Mouse (Mus musculus): ENCODE results near the gene Gcnt2. TPM values are rescaled to one million over a fixed set of nuclear protein-coding genes. Genes with fewer than 3 reads are reported as not detected.
A peak's percentile ranks its signal among the peaks of the same experiment; 100 is the strongest.

The Gcnt2 gene
- polyA plus RNA-seq, 1 experiment from 2014 or later = 5.3 TPM

DNA sequence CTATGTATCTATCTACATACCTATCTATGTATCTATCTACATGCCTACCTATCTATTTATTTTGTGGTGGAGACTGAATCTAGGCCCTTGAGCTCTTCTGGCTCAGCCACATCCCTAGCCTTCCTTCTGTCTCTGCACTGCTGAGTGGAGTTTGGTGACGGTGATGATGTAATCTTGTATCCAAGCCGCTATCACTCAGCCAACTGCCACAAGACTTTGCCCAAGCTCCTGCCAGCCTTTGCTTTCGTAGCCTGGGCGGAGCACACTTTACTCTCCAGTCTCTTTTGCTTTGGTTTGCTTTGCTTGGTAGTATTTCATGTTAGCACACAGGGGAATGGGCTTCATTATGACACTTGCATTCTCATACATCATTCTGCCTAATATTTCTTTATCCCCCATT lies 11.7 kb upstream of the Gcnt2 start:
- 86% methylated on average over 4 of the region's 4 CpGs for WGBS
- no peaks in the 10 kb centered on the region for H3K9me3 ChIP-seq (ENCODE audit: control insufficient read depth, low read length)
- no peak overlapping the region for H3K4me3 ChIP-seq (ENCODE audit: low read length)
- H3K36me3 ChIP-seq (ENCODE audit: control insufficient read depth, insufficient read depth, low read length) = no peaks in the 10 kb centered on the region
- no peak overlapping the region for H3K4me2 ChIP-seq (ENCODE audit: low read length)
- no peaks in the 10 kb centered on the region for H3K27me3 ChIP-seq (replicated peaks; ENCODE audit: control insufficient read depth, insufficient read depth, low read length)
- no peak for ATAC-seq
- no peak overlapping the region for H3K27ac ChIP-seq (ENCODE audit: low read depth, low read length)
- H3K4me1 ChIP-seq (ENCODE audit: control insufficient read depth, insufficient read depth, low read depth, low read length) = no peaks in the 10 kb centered on the region
- no peak overlapping the region for H3K9ac ChIP-seq (ENCODE audit: low read depth, low read length)

DNA sequence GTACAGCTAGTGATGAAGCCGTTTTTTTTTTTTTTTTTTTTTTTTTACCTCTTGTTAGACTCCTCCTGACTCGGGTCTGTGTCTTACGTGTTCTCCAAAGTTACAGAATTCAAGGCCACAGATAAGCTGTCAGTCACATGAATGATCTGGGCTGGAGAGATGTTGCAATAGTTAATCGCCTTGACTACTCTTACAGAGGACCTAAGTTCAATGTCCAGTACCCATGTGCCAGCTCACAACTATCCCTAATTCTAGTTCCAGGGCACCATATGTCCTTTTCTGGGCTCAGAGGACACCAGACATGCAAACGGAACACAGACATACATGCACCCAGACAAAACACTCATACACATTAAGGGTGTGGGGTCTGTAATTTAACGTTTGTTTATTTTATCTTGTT lies 8.9 kb upstream of the Gcnt2 start:
- Histone ChIP-seq H3K4me3 (ENCODE audit: low read length) (no peak overlapping the region), H3K9me3 (ENCODE audit: control insufficient read depth, low read length) (no peaks in the 10 kb centered on the region), H3K27me3 (replicated peaks; ENCODE audit: control insufficient read depth, insufficient read depth, low read length) (no peaks in the 10 kb centered on the region), H3K4me2 (ENCODE audit: low read length) (no peak overlapping the region), H3K4me1 (ENCODE audit: control insufficient read depth, insufficient read depth, low read depth, low read length) (no peaks in the 10 kb centered on the region), H3K9ac (ENCODE audit: low read depth, low read length) (no peak overlapping the region), H3K36me3 (ENCODE audit: control insufficient read depth, insufficient read depth, low read length) (no peaks in the 10 kb centered on the region), H3K27ac (ENCODE audit: low read depth, low read length) (no peak overlapping the region)
- WGBS = 93% methylated on average over 6 of the region's 6 CpGs
- no peak for ATAC-seq

DNA sequence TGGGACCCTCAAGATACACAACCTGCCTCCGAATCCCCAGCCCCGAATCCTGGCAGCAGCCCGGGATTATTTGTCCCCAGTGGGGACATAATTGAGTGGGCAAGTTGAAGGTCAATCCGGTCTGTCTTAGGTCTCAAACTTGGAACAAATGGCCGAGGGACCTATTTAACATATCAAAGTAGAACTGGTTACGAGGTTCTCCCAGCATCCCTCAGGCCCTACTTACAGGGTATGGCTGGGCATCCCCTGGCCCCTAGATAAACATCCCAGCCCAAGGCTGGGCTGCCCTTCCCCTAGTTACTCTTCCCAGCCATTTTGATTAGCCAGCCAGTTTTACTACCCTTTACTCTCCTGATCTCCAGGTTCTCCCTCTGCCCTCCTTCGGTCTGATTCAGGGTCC lies 8.3 kb upstream of the Gcnt2 start:
- Histone ChIP-seq H3K9me3 (ENCODE audit: control insufficient read depth, low read length) (no peaks in the 10 kb centered on the region), H3K4me1 (ENCODE audit: control insufficient read depth, insufficient read depth, low read depth, low read length) (no peaks in the 10 kb centered on the region), H3K27me3 (replicated peaks; ENCODE audit: control insufficient read depth, insufficient read depth, low read length) (no peaks in the 10 kb centered on the region), H3K9ac (ENCODE audit: low read depth, low read length) (no peak overlapping the region), H3K4me2 (ENCODE audit: low read length) (no peak overlapping the region), H3K4me3 (ENCODE audit: low read length) (no peak overlapping the region), H3K27ac (ENCODE audit: low read depth, low read length) (no peak overlapping the region), H3K36me3 (ENCODE audit: control insufficient read depth, insufficient read depth, low read length) (no peaks in the 10 kb centered on the region)
- ATAC-seq = no peak
- WGBS = 77% methylated on average over 7 of the region's 7 CpGs

DNA sequence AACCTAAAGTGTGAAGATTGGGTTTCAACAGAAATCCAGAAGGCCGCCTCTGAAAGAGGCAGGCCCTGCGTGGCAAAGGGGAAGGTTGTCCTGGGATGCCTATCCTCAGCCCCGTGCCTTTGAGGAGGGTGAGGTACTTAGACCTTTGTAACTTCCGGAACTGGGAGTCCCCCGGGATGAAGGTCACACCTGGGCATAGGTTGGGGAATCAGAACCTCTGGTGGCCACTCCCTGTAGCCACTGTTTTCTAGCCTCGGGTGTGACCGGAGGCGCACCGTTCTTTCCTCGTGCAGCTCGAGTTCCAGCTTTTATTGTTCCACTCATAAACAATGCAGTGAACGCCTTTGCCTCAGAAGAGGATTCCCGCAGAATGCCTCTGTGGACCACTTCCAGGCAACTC lies 7.6 kb upstream of the Gcnt2 start:
- WGBS = 78% methylated on average over 13 of the region's 13 CpGs
- H3K4me3 ChIP-seq (ENCODE audit: low read length) = no peak overlapping the region
- H3K9me3 ChIP-seq (ENCODE audit: control insufficient read depth, low read length) = no peaks in the 10 kb centered on the region

DNA sequence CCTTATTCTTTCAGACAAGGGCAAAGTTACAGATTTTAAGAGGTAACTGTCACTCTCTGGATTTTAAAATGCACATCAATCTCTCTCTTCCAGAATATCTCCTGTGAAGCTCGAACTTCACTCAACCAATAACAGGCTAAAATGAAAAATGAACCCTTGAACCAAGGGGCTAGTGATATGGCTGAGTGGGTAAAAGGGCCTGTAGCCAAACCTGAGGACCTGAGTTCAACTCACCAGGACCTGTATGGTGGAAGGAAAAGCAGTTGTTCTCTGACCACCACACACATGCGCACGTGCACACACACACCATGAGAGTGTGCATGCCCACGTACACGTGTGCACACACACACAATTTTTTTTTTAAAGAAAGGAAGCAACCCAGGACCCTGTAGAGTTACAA lies 6.8 kb upstream of the Gcnt2 start:
- Histone ChIP-seq H3K36me3 (ENCODE audit: control insufficient read depth, insufficient read depth, low read length) (no peaks in the 10 kb centered on the region), H3K4me2 (ENCODE audit: low read length) (no peak overlapping the region), H3K27me3 (replicated peaks; ENCODE audit: control insufficient read depth, insufficient read depth, low read length) (no peaks in the 10 kb centered on the region), H3K4me1 (ENCODE audit: control insufficient read depth, insufficient read depth, low read depth, low read length) (no peaks in the 10 kb centered on the region), H3K4me3 (ENCODE audit: low read length) (no peak overlapping the region), H3K27ac (ENCODE audit: low read depth, low read length) (no peak overlapping the region), H3K9ac (ENCODE audit: low read depth, low read length) (no peak overlapping the region), H3K9me3 (ENCODE audit: control insufficient read depth, low read length) (no peaks in the 10 kb centered on the region)
- WGBS = 91% methylated on average over 5 of the region's 5 CpGs
- ATAC-seq = no peak

More for the DNA sequence above, 7.6 kb upstream of the Gcnt2 start:
- H3K9ac ChIP-seq (ENCODE audit: low read depth, low read length) = no peak overlapping the region
- H3K4me2 ChIP-seq (ENCODE audit: low read length) = no peak overlapping the region
- no peaks in the 10 kb centered on the region for H3K4me1 ChIP-seq (ENCODE audit: control insufficient read depth, insufficient read depth, low read depth, low read length)
- H3K27me3 ChIP-seq (replicated peaks; ENCODE audit: control insufficient read depth, insufficient read depth, low read length) = no peaks in the 10 kb centered on the region
- no peaks in the 10 kb centered on the region for H3K36me3 ChIP-seq (ENCODE audit: control insufficient read depth, insufficient read depth, low read length)
- H3K27ac ChIP-seq (ENCODE audit: low read depth, low read length) = no peak overlapping the region
- ATAC-seq = no peak

DNA sequence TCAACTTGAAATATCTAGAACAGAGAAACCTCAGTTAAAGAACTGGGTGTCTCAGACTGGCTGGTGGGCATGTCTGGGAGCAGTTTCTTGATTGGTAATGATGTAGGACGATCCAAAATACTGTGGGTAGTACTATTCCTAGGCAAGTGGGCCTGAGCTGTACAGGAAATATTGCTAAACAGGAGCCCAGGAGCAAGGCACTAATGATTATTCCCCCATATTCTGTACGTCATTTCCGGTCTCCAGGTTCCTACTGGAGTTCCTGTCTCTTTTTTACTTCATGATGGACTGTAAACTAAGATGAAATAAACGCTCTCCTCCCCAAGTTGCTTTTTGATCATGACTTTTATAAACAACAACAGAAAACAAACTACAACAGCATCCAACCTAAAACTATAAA lies 5.7 kb upstream of the Gcnt2 start:
- Histone ChIP-seq H3K4me1 (ENCODE audit: control insufficient read depth, insufficient read depth, low read depth, low read length) (no peaks in the 10 kb centered on the region), H3K4me3 (ENCODE audit: low read length) (no peak overlapping the region), H3K27me3 (replicated peaks; ENCODE audit: control insufficient read depth, insufficient read depth, low read length) (no peaks in the 10 kb centered on the region), H3K36me3 (ENCODE audit: control insufficient read depth, insufficient read depth, low read length) (no peaks in the 10 kb centered on the region), H3K9me3 (ENCODE audit: control insufficient read depth, low read length) (no peaks in the 10 kb centered on the region), H3K9ac (ENCODE audit: low read depth, low read length) (no peak overlapping the region), H3K27ac (ENCODE audit: low read depth, low read length) (no peak overlapping the region), H3K4me2 (ENCODE audit: low read length) (peak overlapping the region; percentile 64; the same call in 1 of the 2 replicates)
- 87% methylated on average over 4 of the region's 4 CpGs for WGBS
- ATAC-seq = no peak

DNA sequence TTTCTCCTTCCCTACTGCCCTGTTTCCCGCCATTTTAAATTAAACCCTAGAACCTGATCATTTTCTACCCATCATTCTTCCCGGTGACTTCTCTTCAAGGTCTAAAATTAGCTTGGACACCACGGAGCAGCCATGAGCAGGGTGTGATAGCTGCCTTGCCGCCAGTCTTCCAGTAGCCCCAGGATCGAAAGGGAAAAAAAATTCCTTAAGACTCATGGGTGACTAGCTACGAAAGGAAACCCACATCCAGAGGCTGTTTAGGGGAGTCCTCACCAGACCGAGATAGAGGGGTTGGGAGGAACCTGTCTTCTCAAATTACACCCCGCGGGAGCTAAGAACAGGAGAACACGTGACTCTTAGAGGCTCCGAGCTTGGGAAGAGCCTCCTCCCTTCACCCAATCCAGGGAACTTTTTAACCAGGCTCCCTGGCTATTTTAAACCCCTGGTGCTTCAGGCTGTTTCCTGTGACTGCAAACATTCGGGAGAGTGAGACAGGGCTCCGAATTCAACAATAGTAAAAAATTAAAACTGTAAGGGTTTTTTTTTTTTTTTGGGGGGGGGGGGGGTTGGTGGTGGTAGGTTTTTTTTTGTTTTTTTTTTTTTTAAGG lies 5.0 kb upstream of the Gcnt2 start:
- Histone ChIP-seq H3K27ac (ENCODE audit: low read depth, low read length) (no peak overlapping the region), H3K4me3 (ENCODE audit: low read length) (peak overlapping the region; percentile 38), H3K9me3 (ENCODE audit: control insufficient read depth, low read length) (no peaks in the 10 kb centered on the region), H3K27me3 (replicated peaks; ENCODE audit: control insufficient read depth, insufficient read depth, low read length) (no peaks in the 10 kb centered on the region), H3K9ac (ENCODE audit: low read depth, low read length) (peak overlapping the region; percentile 54), H3K36me3 (ENCODE audit: control insufficient read depth, insufficient read depth, low read length) (no peaks in the 10 kb centered on the region), H3K4me2 (ENCODE audit: low read length) (peak overlapping the region; percentile 64), H3K4me1 (ENCODE audit: control insufficient read depth, insufficient read depth, low read depth, low read length) (no peaks in the 10 kb centered on the region)
- whole genome bisulfite sequencing = 2% methylated on average over 13 of the region's 13 CpGs
- peak; percentile 65; the same call in 1 of the 2 replicates for ATAC-seq

DNA sequence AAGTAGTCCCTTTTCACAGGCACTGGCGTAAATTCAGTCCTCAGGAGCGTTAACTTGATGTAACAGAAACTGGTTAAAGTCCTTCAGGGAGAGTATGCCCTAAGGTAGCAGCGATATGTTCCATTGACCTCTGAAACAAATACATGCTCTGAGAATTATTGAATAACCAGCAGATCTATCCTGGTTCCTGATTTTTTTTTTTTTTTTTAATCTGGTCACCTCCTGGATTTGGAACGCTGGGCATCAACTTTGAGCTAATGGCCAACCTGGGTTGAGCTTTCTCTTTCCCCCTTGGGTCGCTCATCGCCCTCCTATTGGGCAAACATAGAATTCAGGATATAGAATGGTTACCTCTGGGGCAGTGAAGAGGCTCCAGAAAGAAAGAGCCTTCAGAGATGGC lies 4.3 kb upstream of the Gcnt2 start:
- no peak for ATAC-seq
- Histone ChIP-seq H3K27ac (ENCODE audit: low read depth, low read length) (no peak overlapping the region), H3K4me1 (ENCODE audit: control insufficient read depth, insufficient read depth, low read depth, low read length) (no peaks in the 10 kb centered on the region), H3K36me3 (ENCODE audit: control insufficient read depth, insufficient read depth, low read length) (no peaks in the 10 kb centered on the region), H3K27me3 (replicated peaks; ENCODE audit: control insufficient read depth, insufficient read depth, low read length) (no peaks in the 10 kb centered on the region), H3K4me2 (ENCODE audit: low read length) (no peak overlapping the region), H3K9me3 (ENCODE audit: control insufficient read depth, low read length) (no peaks in the 10 kb centered on the region), H3K9ac (ENCODE audit: low read depth, low read length) (no peak overlapping the region), H3K4me3 (ENCODE audit: low read length) (no peak overlapping the region)
- 76% methylated on average over 6 of the region's 6 CpGs for WGBS

DNA sequence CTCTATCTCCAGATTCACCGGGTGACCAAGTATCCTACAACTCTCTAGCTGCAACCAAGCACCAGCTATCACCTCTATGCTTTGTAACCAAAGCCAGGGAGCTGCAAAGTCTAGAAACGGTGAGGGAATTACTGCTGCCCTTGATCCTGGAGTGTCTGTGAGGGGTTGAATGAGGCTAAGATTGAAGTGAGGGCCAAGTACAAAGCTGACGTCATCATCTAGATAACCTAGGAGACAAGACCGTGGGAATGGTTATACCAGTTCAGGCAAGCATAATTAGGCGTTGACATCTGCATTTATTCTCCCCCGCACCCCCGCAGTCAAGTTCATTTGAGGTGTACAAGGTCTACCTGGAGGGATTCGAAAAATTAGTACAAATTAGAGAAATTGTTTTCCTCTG lies 2.8 kb upstream of the Gcnt2 start:
- H3K9ac ChIP-seq (ENCODE audit: low read depth, low read length) = no peak overlapping the region
- H3K4me1 ChIP-seq (ENCODE audit: control insufficient read depth, insufficient read depth, low read depth, low read length) = no peaks in the 10 kb centered on the region
- no peaks in the 10 kb centered on the region for H3K27me3 ChIP-seq (replicated peaks; ENCODE audit: control insufficient read depth, insufficient read depth, low read length)
- no peaks in the 10 kb centered on the region for H3K9me3 ChIP-seq (ENCODE audit: control insufficient read depth, low read length)
- H3K4me2 ChIP-seq (ENCODE audit: low read length) = no peak overlapping the region
- no peak for ATAC-seq
- 87% methylated on average over 8 of the region's 8 CpGs for WGBS
- no peak overlapping the region for H3K4me3 ChIP-seq (ENCODE audit: low read length)
- no peaks in the 10 kb centered on the region for H3K36me3 ChIP-seq (ENCODE audit: control insufficient read depth, insufficient read depth, low read length)
- H3K27ac ChIP-seq (ENCODE audit: low read depth, low read length) = no peak overlapping the region

Measured in hindbrain, embryonic 16.5 days (tissue).